In genomic region chr9:61138741-61139368, GRCm38 (mm10) we compare ENCODE assay signal across 13 mouse cellular contexts.
A peak's percentile ranks its signal among the peaks of the same experiment; 100 is the strongest.
DNase-seq lines count a peak whose midpoint lies in the region; ATAC-seq and TF ChIP-seq lines count a peak whose summit lies in the region.
"Had no signal": no experiment of that assay in that cellular context is flagged by ENCODE, and none has a peak within 500 bp of the region (broad histone marks: within the 10 kb centered on the region; RNA-seq: fewer than 3 reads in every experiment).

No protein-coding gene starts in this region.

- intact Hi-C loops in gastrocnemius, postnatal 14 days (cut with DNase I; ENCODE audit: low total_unique reads) = no loop called here

- peak overlapping the region; percentile 41; the same call in 1 of the 2 replicates for H3K27ac ChIP-seq in hindbrain, embryonic 10.5 days
- H3K27ac ChIP-seq in hindbrain, embryonic 16.5 days (ENCODE audit: low read depth, low read length) = no peak overlapping the region
- no peak overlapping the region for H3K27ac ChIP-seq in stomach, embryonic 15.5 days
- H3K27ac ChIP-seq in stomach, postnatal 0 days (replicated peaks) = no peak overlapping the region
- H3K27ac ChIP-seq in stomach, embryonic 16.5 days (ENCODE audit: low read length) = no peak overlapping the region
- H3K27ac ChIP-seq: hindbrain, embryonic 15.5 days; kidney, embryonic 15.5 days; macrophage had no signal

- no peak for DNase-seq in hindbrain, embryonic 10.5 days (ENCODE audit: low spot score)
- no peak for DNase-seq in stomach, postnatal 0 days (ENCODE audit: low spot score)
- DNase-seq in gastrocnemius, postnatal 14 days = peak; percentile 19
- DNase-seq in thymus, postnatal 36 days = no peak
- DNase-seq: cerebellum, postnatal 36 days; layer of hippocampus, postnatal 36 days; right cerebral cortex, postnatal 4 days had no signal

- H3K4me2 ChIP-seq in hindbrain, embryonic 16.5 days (ENCODE audit: low read length) = no peak overlapping the region
- H3K4me2 ChIP-seq in stomach, embryonic 15.5 days = no peak overlapping the region
- H3K4me2 ChIP-seq in stomach, postnatal 0 days (replicated peaks; ENCODE audit: low read depth) = no peak overlapping the region
- H3K4me2 ChIP-seq in stomach, embryonic 16.5 days (ENCODE audit: low read depth, low read length) = no peak overlapping the region
- H3K4me2 ChIP-seq: hindbrain, embryonic 15.5 days; kidney, embryonic 15.5 days had no signal

- H3K4me3 ChIP-seq in hindbrain, embryonic 10.5 days = no peak overlapping the region
- H3K4me3 ChIP-seq in hindbrain, embryonic 16.5 days (ENCODE audit: low read length) = no peak overlapping the region
- H3K4me3 ChIP-seq in stomach, embryonic 15.5 days (replicated peaks) = no peak overlapping the region
- H3K4me3 ChIP-seq in stomach, postnatal 0 days (ENCODE audit: low read depth, low read length) = no peak overlapping the region
- H3K4me3 ChIP-seq in stomach, embryonic 16.5 days (replicated peaks; ENCODE audit: low read length) = no peak overlapping the region
- H3K4me3 ChIP-seq: hindbrain, embryonic 15.5 days; kidney, embryonic 15.5 days had no signal

- TF ChIP-seq EP300 in stomach, postnatal 0 days (optimal IDR thresholded peaks at IDR 0.05) = no peak

- 76% methylated on average over 11 of the region's 11 CpGs for WGBS in hindbrain, embryonic 10.5 days
- WGBS in hindbrain, embryonic 16.5 days = 78% methylated on average over 11 of the region's 11 CpGs
- 68% methylated on average over 11 of the region's 11 CpGs for WGBS in stomach, embryonic 15.5 days
- WGBS in stomach, postnatal 0 days = 60% methylated on average over 11 of the region's 11 CpGs
- 67% methylated on average over 11 of the region's 11 CpGs for WGBS in stomach, embryonic 16.5 days

- ATAC-seq in hindbrain, embryonic 16.5 days = no peak
- ATAC-seq in stomach, embryonic 15.5 days (ENCODE audit: insufficient read depth, low FRiP score, low read depth) = peak; percentile 27; the same call in 1 of the 2 replicates
- ATAC-seq in stomach, postnatal 0 days (ENCODE audit: low FRiP score, low TSS enrichment) = no peak; the same call in 1 of the 2 replicates
- ATAC-seq in stomach, embryonic 16.5 days (ENCODE audit: insufficient read depth, low FRiP score) = peak; percentile 41; the same call in 1 of the 2 replicates

- no peaks in the 10 kb centered on the region for H3K9me3 ChIP-seq in hindbrain, embryonic 10.5 days
- H3K9me3 ChIP-seq in hindbrain, embryonic 16.5 days (ENCODE audit: control insufficient read depth, low read length) = no peaks in the 10 kb centered on the region
- H3K9me3 ChIP-seq in stomach, embryonic 15.5 days = no peaks in the 10 kb centered on the region
- H3K9me3 ChIP-seq in stomach, postnatal 0 days (ENCODE audit: control insufficient read depth, low read length) = no peaks in the 10 kb centered on the region
- no peaks in the 10 kb centered on the region for H3K9me3 ChIP-seq in stomach, embryonic 16.5 days (replicated peaks; ENCODE audit: control insufficient read depth, low read length)
- H3K9me3 ChIP-seq: hindbrain, embryonic 15.5 days; kidney, embryonic 15.5 days had no signal

- no peak for TF ChIP-seq CTCF in stomach, postnatal 0 days (IDR thresholded peaks at IDR 0.05; ENCODE audit: low read depth)

- H3K9ac ChIP-seq in hindbrain, embryonic 16.5 days (ENCODE audit: low read depth, low read length) = no peak overlapping the region
- H3K9ac ChIP-seq in stomach, embryonic 15.5 days = no peak overlapping the region
- H3K9ac ChIP-seq in stomach, postnatal 0 days (ENCODE audit: low read length) = no peak overlapping the region
- no peak overlapping the region for H3K9ac ChIP-seq in stomach, embryonic 16.5 days (ENCODE audit: low read length)
- H3K9ac ChIP-seq: hindbrain, embryonic 15.5 days; kidney, embryonic 15.5 days had no signal

- peaks cover 9% of the 10 kb centered on the region for H3K27me3 ChIP-seq in hindbrain, embryonic 10.5 days (ENCODE audit: insufficient read depth, poor library complexity, severe bottlenecking)
- H3K27me3 ChIP-seq in hindbrain, embryonic 16.5 days (replicated peaks; ENCODE audit: control insufficient read depth, insufficient read depth, low read length) = no peaks in the 10 kb centered on the region; the same call in 1 of the 2 replicates
- H3K27me3 ChIP-seq in stomach, embryonic 15.5 days (replicated peaks) = no peaks in the 10 kb centered on the region
- no peaks in the 10 kb centered on the region for H3K27me3 ChIP-seq in stomach, postnatal 0 days (ENCODE audit: control insufficient read depth, insufficient read depth, low read length)
- no peaks in the 10 kb centered on the region for H3K27me3 ChIP-seq in stomach, embryonic 16.5 days (ENCODE audit: control insufficient read depth, insufficient read depth, low read length)
- H3K27me3 ChIP-seq: hindbrain, embryonic 15.5 days had no signal

- H3K4me1 ChIP-seq in hindbrain, embryonic 10.5 days (replicated peaks) = peaks cover 36% of the 10 kb centered on the region
- no peaks in the 10 kb centered on the region; the same call in 1 of the 2 replicates for H3K4me1 ChIP-seq in hindbrain, embryonic 16.5 days (ENCODE audit: control insufficient read depth, insufficient read depth, low read depth, low read length)
- peaks cover 11% of the 10 kb centered on the region; the same call in 1 of the 2 replicates for H3K4me1 ChIP-seq in stomach, embryonic 15.5 days
- H3K4me1 ChIP-seq in stomach, postnatal 0 days (replicated peaks; ENCODE audit: control insufficient read depth, insufficient read depth) = no peaks in the 10 kb centered on the region
- H3K4me1 ChIP-seq in stomach, embryonic 16.5 days (ENCODE audit: control insufficient read depth, insufficient read depth, low read length) = no peaks in the 10 kb centered on the region; the same call in 1 of the 2 replicates

- H3K36me3 ChIP-seq in hindbrain, embryonic 10.5 days = no peaks in the 10 kb centered on the region
- no peaks in the 10 kb centered on the region for H3K36me3 ChIP-seq in hindbrain, embryonic 16.5 days (ENCODE audit: control insufficient read depth, insufficient read depth, low read length)
- H3K36me3 ChIP-seq in stomach, embryonic 15.5 days = no peaks in the 10 kb centered on the region
- no peaks in the 10 kb centered on the region for H3K36me3 ChIP-seq in stomach, postnatal 0 days (ENCODE audit: control insufficient read depth, insufficient read depth, low read length)
- no peaks in the 10 kb centered on the region for H3K36me3 ChIP-seq in stomach, embryonic 16.5 days (ENCODE audit: control insufficient read depth, insufficient read depth, low read length)
- H3K36me3 ChIP-seq: hindbrain, embryonic 15.5 days; kidney, embryonic 15.5 days had no signal

Comparison
In these comparisons a context has a peak if more than half of its experiments do, and no peak if none do; other contexts are left out.
1. ATAC-seq: peak in stomach, embryonic 15.5 days (single experiment) and stomach, embryonic 16.5 days (single experiment); none in hindbrain, embryonic 16.5 days (single experiment) and stomach, postnatal 0 days (single experiment).